Mouse (Mus musculus) spleen, postnatal 4 days (tissue): Measurements from ENCODE around the gene Map3k7cl.

ENCODE experiments used
- DNase-seq, 2 experiments: peaks; one replicate each; pipeline ENCODE4 v3.0.0; 2022; ENCODE audit warnings: low spot score in 2 of 2

Gene Map3k7cl

GRCm38 (mm10) chr16:87635841-87636240 is 82.7 kb downstream of the Map3k7cl start:
- DNase-seq: no peak

GRCm38 (mm10) chr16:87638098-87638497 is 85.0 kb downstream of the Map3k7cl start:
- DNase-seq: no peak

GRCm38 (mm10) chr16:87642234-87642633 is 89.1 kb downstream of the Map3k7cl start:
- DNase-seq: no peak

- DNase-seq: no peak
Measured at GRCm38 (mm10) chr16:87644111-87644770, 91.1 kb downstream of the Map3k7cl start.
